Mouse (Mus musculus) heart, adult 2 months (tissue): ENCODE measurements at regions not wholly inside any gene's neighbourhood (a gene's known extent, or its start where the extent isn't known, plus 50 kb on each side); places are given as distances from the start of the nearest gene placed in this dataset.

ENCODE experiments used
- DNase-seq, 2 experiments: peaks; one replicate each; pipeline ENCODE4 v3.0.0; 2021
- H3K27ac ChIP-seq: fragments of 200-600 bp; 2 replicates; pipeline ENCODE4 v1.8.1; 2022
- H3K27me3 ChIP-seq: fragments of 200-500 bp; 2 replicates; pipeline ENCODE4 v1.6.1; 2012; ENCODE audit warnings: mild to moderate bottlenecking, low read length, inconsistent platforms, mixed read lengths; ENCODE audit not compliant: control insufficient read depth, insufficient read depth
- H3K36me3 ChIP-seq: fragments of 200-500 bp; 2 replicates; pipeline ENCODE4 v1.6.1; 2012; ENCODE audit warnings: low read length, inconsistent platforms; ENCODE audit not compliant: control insufficient read depth, insufficient read depth
- H3K4me1 ChIP-seq: fragments of 200-500 bp; 2 replicates; pipeline ENCODE4 v1.6.1; 2011; ENCODE audit warnings: low read length; ENCODE audit not compliant: control insufficient read depth, insufficient read depth
- H3K4me3 ChIP-seq: fragments of 200-600 bp; 2 replicates; pipeline ENCODE4 v1.8.1; 2022
- H3K79me2 ChIP-seq: fragments of 200-500 bp; replicated peaks from 2 replicates; pipeline ENCODE4 v1.6.1; 2012; ENCODE audit warnings: mild to moderate bottlenecking, inconsistent platforms, low read length, moderate library complexity, mixed read lengths; ENCODE audit not compliant: control insufficient read depth, insufficient read depth
- H3K9ac ChIP-seq: fragments of 200-500 bp; 2 replicates; pipeline ENCODE4 v1.6.1; 2012; ENCODE audit warnings: low read depth, mild to moderate bottlenecking, control low read depth, inconsistent platforms, low read length, mixed read lengths
- CTCF ChIP-seq: fragments of 200-600 bp; IDR thresholded peaks from 2 replicates; pipeline ENCODE4 v1.8.1; 2022; ENCODE audit warnings: antibody characterized with exemption, mild to moderate bottlenecking, moderate library complexity
- EP300 ChIP-seq: fragments of 200-500 bp; IDR thresholded peaks from 2 replicates; pipeline ENCODE4 v1.6.1; 2011; ENCODE audit warnings: low read depth, low read length, control low read depth; ENCODE audit not compliant: insufficient read depth
- POLR2A ChIP-seq: fragments of 200-500 bp; IDR thresholded peaks from 2 replicates; pipeline ENCODE4 v1.6.1; 2011; ENCODE audit warnings: mild to moderate bottlenecking, low read depth, low read length, control low read depth; ENCODE audit not compliant: insufficient read depth
- WGBS: fragments of 180-500 bp; shearing (Covaris S2); methylation state at CpG from one replicate; pipeline ENCODE4 v1.1.7; 2018; 5-methylcytosine and 5-hydroxymethylcytosine counted together
- intact Hi-C: fragments of 180-260 bp; cut with DNase I; formaldehyde crosslinking; loops from one replicate; pipeline ENCODE4 v1.15.1; 2025

- DNase-seq, result no peak
- Histone ChIP-seq H3K9ac (no peak overlapping the region), H3K27me3 (no peaks in the 10 kb centered on the region), H3K36me3 (no peaks in the 10 kb centered on the region), H3K4me1 (peaks cover 4% of the 10 kb centered on the region), H3K27ac (no peak overlapping the region), H3K79me2 (no peaks in the 10 kb centered on the region), H3K4me3 (no peak overlapping the region)
- intact Hi-C loops, result no loop called here
- no peak for TF ChIP-seq EP300
- 73% methylated on average over 4 of the region's 4 CpGs for WGBS
Observed at GRCm38 (mm10) chr14:24939068-24939467, 452.1 kb downstream of the Rps24 start.

- Histone ChIP-seq H3K4me1 (peaks cover 4% of the 10 kb centered on the region), H3K36me3 (no peaks in the 10 kb centered on the region), H3K9ac (no peak overlapping the region), H3K4me3 (no peak overlapping the region), H3K27ac (no peak overlapping the region), H3K27me3 (no peaks in the 10 kb centered on the region), H3K79me2 (no peaks in the 10 kb centered on the region)
- intact Hi-C loops, result no loop called here
- WGBS, result 39% methylated on average over 9 of the region's 9 CpGs
- DNase-seq, result peak in 1 of 2 experiments; percentile 44
- TF ChIP-seq CTCF (no peak), EP300 (no peak), POLR2A (no peak)
Observed at GRCm38 (mm10) chr14:24939476-24940200, 452.7 kb downstream of the Rps24 start.

GRCm38 (mm10) chr14:24945716-24946115, 458.8 kb downstream of the Rps24 start:
- H3K4me3 ChIP-seq, result no peak overlapping the region
- no peak for DNase-seq
- no peak overlapping the region for H3K27ac ChIP-seq
- H3K9ac ChIP-seq, result no peak overlapping the region
- intact Hi-C loops, result no loop called here
- no peaks in the 10 kb centered on the region for H3K27me3 ChIP-seq
- 59% methylated on average over 2 of the region's 2 CpGs for WGBS
- no peaks in the 10 kb centered on the region for H3K79me2 ChIP-seq
- no peaks in the 10 kb centered on the region for H3K4me1 ChIP-seq
- TF ChIP-seq CTCF (peak; percentile 32), POLR2A (no peak)
- H3K36me3 ChIP-seq, result no peaks in the 10 kb centered on the region

- intact Hi-C loops, result no loop called here
- TF ChIP-seq CTCF (peak; percentile 10; the same call in 1 of the 2 replicates), EP300 (no peak), POLR2A (no peak)
- DNase-seq, result no peak
- Histone ChIP-seq H3K4me1 (no peaks in the 10 kb centered on the region), H3K9ac (no peak overlapping the region), H3K27me3 (no peaks in the 10 kb centered on the region), H3K27ac (no peak overlapping the region), H3K4me3 (no peak overlapping the region), H3K36me3 (no peaks in the 10 kb centered on the region), H3K79me2 (no peaks in the 10 kb centered on the region)
- 81% methylated on average over 5 of the region's 5 CpGs for WGBS
Observed at GRCm38 (mm10) chr14:24947084-24947483, 460.2 kb downstream of the Rps24 start.

DNA sequence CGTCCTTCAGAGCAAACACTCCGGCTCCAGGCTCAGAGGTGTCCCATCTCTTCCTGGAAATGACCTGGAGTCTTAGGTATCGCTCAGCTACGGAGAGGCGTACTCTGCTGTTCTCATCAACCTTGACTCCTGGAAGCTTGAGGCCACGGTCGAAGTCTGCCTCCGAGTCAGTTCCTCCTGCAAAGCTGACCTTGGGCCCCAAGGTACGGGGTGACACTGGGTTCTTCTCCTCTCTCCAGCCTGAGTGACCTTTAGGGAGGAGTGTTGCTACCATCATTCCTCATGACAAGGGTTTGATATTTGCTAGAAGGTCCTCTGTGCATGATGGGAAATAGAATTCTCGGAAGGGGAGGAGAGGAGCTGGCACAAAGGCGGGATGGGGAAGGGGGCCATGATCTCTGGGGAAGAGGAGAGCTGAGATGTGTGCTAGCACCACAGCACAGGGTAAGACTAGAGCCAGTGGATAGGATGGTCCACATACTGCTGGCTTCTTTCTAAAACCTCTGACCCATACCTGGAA, 469.0 kb downstream of the Rps24 start:
- H3K4me1 ChIP-seq, result peaks cover 1% of the 10 kb centered on the region; the same call in 1 of the 2 replicates
- 86% methylated on average over 11 of the region's 11 CpGs for WGBS
- H3K36me3 ChIP-seq, result no peaks in the 10 kb centered on the region
- no peaks in the 10 kb centered on the region for H3K79me2 ChIP-seq
- H3K4me3 ChIP-seq, result no peak overlapping the region
- intact Hi-C loops, result no loop called here
- H3K27ac ChIP-seq, result no peak overlapping the region
- no peak for DNase-seq
- no peak overlapping the region for H3K9ac ChIP-seq
- H3K27me3 ChIP-seq, result no peaks in the 10 kb centered on the region
- TF ChIP-seq POLR2A (no peak), CTCF (no peak), EP300 (no peak)

DNA sequence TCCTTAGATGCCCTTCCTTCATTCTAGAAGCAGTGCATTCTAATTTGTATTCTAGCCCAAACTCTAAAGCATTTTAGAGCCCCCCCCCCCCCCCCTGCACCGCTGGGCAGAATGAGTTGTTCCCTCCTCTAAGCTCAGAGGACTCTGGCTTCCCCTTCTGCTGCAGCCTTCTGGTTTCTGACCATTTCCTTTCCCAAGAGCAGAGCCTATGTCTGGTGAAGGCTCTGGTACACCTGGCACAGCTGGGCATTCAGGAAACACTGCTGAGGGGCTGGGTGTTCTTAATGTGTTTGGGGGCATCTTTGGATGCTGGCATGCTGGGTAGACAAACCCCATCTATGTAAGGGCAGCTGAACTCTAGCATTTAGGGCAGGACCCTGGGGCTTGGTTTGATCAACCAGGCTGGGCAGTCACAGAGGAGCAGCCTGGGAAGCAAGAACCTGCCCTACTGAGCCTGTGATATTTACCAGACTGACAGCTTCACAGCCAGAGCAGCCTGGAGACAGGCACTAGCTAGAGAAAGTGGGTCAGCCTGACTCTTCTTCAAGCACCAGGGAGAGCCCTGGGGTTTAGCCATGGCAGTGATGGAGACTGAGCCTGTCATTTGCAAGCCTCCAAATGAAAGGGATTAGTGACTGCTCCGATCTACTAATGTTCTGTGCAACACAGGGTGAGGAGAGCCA, 469.7 kb downstream of the Rps24 start:
- no peak overlapping the region for H3K27ac ChIP-seq
- H3K4me3 ChIP-seq, result no peak overlapping the region
- no peak overlapping the region for H3K9ac ChIP-seq
- peaks cover 1% of the 10 kb centered on the region; the same call in 1 of the 2 replicates for H3K4me1 ChIP-seq
- TF ChIP-seq EP300, result no peak
- TF ChIP-seq CTCF, result no peak
- TF ChIP-seq POLR2A, result no peak
- H3K79me2 ChIP-seq, result no peaks in the 10 kb centered on the region
- H3K27me3 ChIP-seq, result no peaks in the 10 kb centered on the region
- WGBS, result 63% methylated on average over 2 of the region's 2 CpGs
- H3K36me3 ChIP-seq, result no peaks in the 10 kb centered on the region
- intact Hi-C loops, result no loop called here
- no peak for DNase-seq
